ENCODE assay signal across 15 mouse cellular contexts in genomic region chr5:33043397-33043796, GRCm38 (mm10). TPM values are rescaled to one million over a fixed set of nuclear protein-coding genes. Genes with fewer than 3 reads are reported as not detected.
DNase-seq lines count a peak whose midpoint lies in the region; ATAC-seq and TF ChIP-seq lines count a peak whose summit lies in the region.
"Had no signal": no experiment of that assay in that cellular context is flagged by ENCODE, and none has a peak within 500 bp of the region (broad histone marks: within the 10 kb centered on the region; RNA-seq: fewer than 3 reads in every experiment).

No protein-coding gene starts in this region.

- H3K4me2 ChIP-seq in heart, embryonic 12.5 days: no peak overlapping the region
- H3K4me2 ChIP-seq in midbrain, postnatal 0 days (ENCODE audit: low read depth, low read length, poor library complexity, severe bottlenecking): no peak overlapping the region
- H3K4me2 ChIP-seq: forebrain, embryonic 15.5 days; hindbrain, embryonic 14.5 days; neural tube, embryonic 13.5 days; stomach, embryonic 15.5 days had no signal

- no peaks in the 10 kb centered on the region for H3K9me3 ChIP-seq in heart, embryonic 10.5 days
- H3K9me3 ChIP-seq in heart, embryonic 12.5 days (replicated peaks): peaks cover 3% of the 10 kb centered on the region
- no peaks in the 10 kb centered on the region for H3K9me3 ChIP-seq in midbrain, postnatal 0 days (ENCODE audit: low read length)
- H3K9me3 ChIP-seq: forebrain, embryonic 15.5 days; neural tube, embryonic 13.5 days; stomach, embryonic 15.5 days had no signal

- peak; percentile 64 for DNase-seq in heart, embryonic 10.5 days (ENCODE audit: low spot score)
- peak; percentile 59 for DNase-seq in induced T-regulatory cell, adult 2 months (ENCODE audit: low read depth)
- DNase-seq in kidney, adult 9 months: peak; percentile 91
- DNase-seq in naive thymus-derived CD4-positive, alpha-beta T cell, adult 2 months (ENCODE audit: low read depth): peak; percentile 43
- DNase-seq in layer of hippocampus, adult 18-20 months (ENCODE audit: low spot score in 2 of 2): no peak
- no peak for DNase-seq in gastrocnemius, postnatal 10 days
- DNase-seq in midbrain, postnatal 0 days (ENCODE audit: low spot score): no peak
- DNase-seq: left cerebral cortex, postnatal 4 days; right cerebral cortex, postnatal 4 days had no signal

- no peak for ATAC-seq in heart, embryonic 12.5 days (ENCODE audit: insufficient number of reproducible peaks, low FRiP score)
- ATAC-seq in midbrain, postnatal 0 days (ENCODE audit: low FRiP score): no peak
- ATAC-seq: forebrain, embryonic 15.5 days; midbrain, embryonic 16.5 days had no signal

- no peaks in the 10 kb centered on the region for H3K36me3 ChIP-seq in heart, embryonic 10.5 days
- H3K36me3 ChIP-seq in heart, embryonic 12.5 days: no peaks in the 10 kb centered on the region
- no peaks in the 10 kb centered on the region for H3K36me3 ChIP-seq in midbrain, postnatal 0 days (ENCODE audit: insufficient read depth, low read length)
- H3K36me3 ChIP-seq: forebrain, embryonic 15.5 days; neural tube, embryonic 13.5 days; stomach, embryonic 15.5 days had no signal

- no peak for TF ChIP-seq CTCF in midbrain, postnatal 0 days (IDR thresholded peaks at IDR 0.05)

- 0 out of 2 replicates have a peak, but pooled peaks cover 3% of the 10 kb centered on the region for H3K4me1 ChIP-seq in heart, embryonic 10.5 days
- H3K4me1 ChIP-seq in heart, embryonic 12.5 days (replicated peaks): peaks cover 3% of the 10 kb centered on the region; the same call in 1 of the 2 replicates
- no peaks in the 10 kb centered on the region for H3K4me1 ChIP-seq in midbrain, postnatal 0 days (ENCODE audit: insufficient read depth, low read length)

- no peaks in the 10 kb centered on the region for H3K27me3 ChIP-seq in heart, embryonic 10.5 days (ENCODE audit: insufficient read depth, poor library complexity, severe bottlenecking)
- H3K27me3 ChIP-seq in heart, embryonic 12.5 days (replicated peaks): no peaks in the 10 kb centered on the region
- no peaks in the 10 kb centered on the region for H3K27me3 ChIP-seq in midbrain, postnatal 0 days (ENCODE audit: insufficient read depth, low read length)
- H3K27me3 ChIP-seq: forebrain, embryonic 15.5 days; neural tube, embryonic 13.5 days; stomach, embryonic 15.5 days had no signal

- H3K27ac ChIP-seq in heart, embryonic 10.5 days: no peak overlapping the region
- no peak overlapping the region for H3K27ac ChIP-seq in heart, embryonic 12.5 days (ENCODE audit: poor library complexity, severe bottlenecking)
- no peak overlapping the region for H3K27ac ChIP-seq in midbrain, postnatal 0 days (ENCODE audit: low read depth, low read length)
- H3K27ac ChIP-seq: forebrain, embryonic 15.5 days; hindbrain, embryonic 14.5 days; neural tube, embryonic 13.5 days; stomach, embryonic 15.5 days had no signal

- H3K4me3 ChIP-seq in heart, embryonic 10.5 days: no peak overlapping the region
- H3K4me3 ChIP-seq in heart, embryonic 12.5 days: no peak overlapping the region
- no peak overlapping the region for H3K4me3 ChIP-seq in midbrain, postnatal 0 days (ENCODE audit: low read depth, low read length)
- H3K4me3 ChIP-seq: forebrain, embryonic 15.5 days; neural tube, embryonic 13.5 days; stomach, embryonic 15.5 days had no signal

- no peak overlapping the region for H3K9ac ChIP-seq in heart, embryonic 12.5 days
- no peak overlapping the region for H3K9ac ChIP-seq in midbrain, postnatal 0 days (replicated peaks; ENCODE audit: low read length, poor library complexity, severe bottlenecking)
- H3K9ac ChIP-seq: forebrain, embryonic 15.5 days; hindbrain, embryonic 14.5 days; neural tube, embryonic 13.5 days; stomach, embryonic 15.5 days had no signal

- 69% methylated on average over 10 of the region's 10 CpGs for WGBS in heart, embryonic 10.5 days
- 63% methylated on average over 10 of the region's 10 CpGs for WGBS in heart, embryonic 12.5 days
- WGBS in midbrain, postnatal 0 days: 80% methylated on average over 10 of the region's 10 CpGs

RNA-seq across cellular contexts. Expression of gene Ywhah, which starts 24.8 kb away (rescaled TPM):
- 471 and 500 TPM in 2 replicates for polyA plus RNA-seq in heart, embryonic 10.5 days (2016; fragmentation: Nextera tagmentation; extraction: Ambion mirVana)
- polyA plus RNA-seq in heart, embryonic 12.5 days (2016; fragmentation: Nextera tagmentation; extraction: Ambion mirVana): 481 and 488 TPM in 2 replicates
- 1,000 to 10,000 TPM; 1,080 to 1,138 TPM for total RNA-seq in layer of hippocampus, adult 18-20 months (2021)
- 100 to 1,000 TPM in 1 of 2 experiments, 10 to 100 TPM in 1; 82.0 to 106 TPM for total RNA-seq in gastrocnemius, postnatal 10 days (2021)
- 704 and 729 TPM in 2 replicates for total RNA-seq in midbrain, postnatal 0 days (2014; rRNA removed)
- polyA plus RNA-seq in midbrain, postnatal 0 days (2015; fragmentation: Nextera tagmentation; extraction: Ambion mirVana): 1,094 and 1,095 TPM in 2 replicates

Comparison
In these comparisons a context has a peak if more than half of its experiments do, and no peak if none do; other contexts are left out.
1. DNase-seq: peak in heart, embryonic 10.5 days (single experiment), induced T-regulatory cell, adult 2 months (single experiment), kidney, adult 9 months (single experiment) and naive thymus-derived CD4-positive, alpha-beta T cell, adult 2 months (single experiment); none in layer of hippocampus, adult 18-20 months (0 of 2), gastrocnemius, postnatal 10 days (single experiment) and midbrain, postnatal 0 days (single experiment).